Mouse (Mus musculus): Measurements from ENCODE around the gene Drd4. TPM values are rescaled to one million over a fixed set of nuclear protein-coding genes. Genes with fewer than 3 reads are reported as not detected.
"Not testable (repeated sequence)": the region's sequence is repeated elsewhere in the genome, so short reads cannot be mapped to it uniquely, and the experiment has no call there.

The Drd4 gene
- polyA plus RNA-seq (2012; rRNA removed) = 0.06 and 0.21 TPM in 2 replicates

DNA sequence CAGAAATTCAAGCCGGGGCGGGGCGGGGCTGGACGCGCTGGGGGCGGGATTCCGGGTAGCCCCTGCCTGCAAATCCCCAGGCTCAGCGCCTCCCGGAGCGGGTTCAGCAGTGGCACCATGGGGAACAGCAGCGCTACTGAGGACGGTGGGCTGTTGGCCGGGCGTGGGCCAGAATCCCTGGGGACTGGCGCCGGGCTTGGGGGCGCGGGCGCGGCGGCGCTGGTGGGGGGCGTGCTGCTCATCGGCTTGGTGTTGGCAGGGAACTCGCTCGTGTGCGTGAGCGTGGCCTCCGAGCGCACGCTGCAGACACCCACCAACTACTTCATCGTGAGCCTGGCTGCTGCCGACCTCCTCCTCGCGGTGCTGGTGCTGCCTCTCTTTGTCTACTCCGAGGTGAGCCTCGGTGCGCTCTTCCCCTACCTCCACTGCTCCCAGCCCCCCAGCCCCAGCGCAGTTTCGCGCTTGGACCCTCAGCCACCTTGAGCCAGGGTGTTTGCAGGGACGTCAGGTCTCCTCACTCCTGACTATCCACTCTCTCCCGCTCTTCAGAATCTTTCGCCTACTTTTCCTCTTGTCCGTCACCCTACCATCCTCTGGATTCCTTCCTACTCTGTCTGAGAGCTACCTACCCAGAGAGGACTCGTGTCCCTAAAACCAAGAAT, at the start of gene Drd4:
Gene Drd4, plus strand, starts transcription at position 86 of the 662 bp plus-strand sequence.
- no peak for DNase-seq (ENCODE audit: low spot score)

DNA sequence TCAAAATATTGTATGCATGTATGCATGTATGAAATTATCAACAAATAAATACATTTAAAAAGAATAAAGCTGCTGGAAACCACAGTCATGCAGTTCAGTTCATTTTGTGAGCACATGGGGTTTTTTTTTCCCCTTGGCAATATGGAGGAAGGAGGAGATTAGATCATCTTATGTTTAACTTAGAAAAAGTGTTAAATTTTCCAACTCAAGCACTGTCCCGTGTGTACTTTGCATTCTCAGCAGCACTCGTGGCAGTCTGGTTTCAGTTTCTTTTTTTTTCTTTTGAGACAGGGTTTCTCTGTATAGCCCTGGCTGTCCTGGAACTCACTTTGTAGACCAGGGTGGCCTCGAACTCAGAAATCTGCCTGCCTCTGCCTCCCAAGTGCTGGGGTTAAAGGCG, 41.3 kb upstream of the Drd4 start:
- not testable (repeated sequence) for DNase-seq (ENCODE audit: low spot score)

DNA sequence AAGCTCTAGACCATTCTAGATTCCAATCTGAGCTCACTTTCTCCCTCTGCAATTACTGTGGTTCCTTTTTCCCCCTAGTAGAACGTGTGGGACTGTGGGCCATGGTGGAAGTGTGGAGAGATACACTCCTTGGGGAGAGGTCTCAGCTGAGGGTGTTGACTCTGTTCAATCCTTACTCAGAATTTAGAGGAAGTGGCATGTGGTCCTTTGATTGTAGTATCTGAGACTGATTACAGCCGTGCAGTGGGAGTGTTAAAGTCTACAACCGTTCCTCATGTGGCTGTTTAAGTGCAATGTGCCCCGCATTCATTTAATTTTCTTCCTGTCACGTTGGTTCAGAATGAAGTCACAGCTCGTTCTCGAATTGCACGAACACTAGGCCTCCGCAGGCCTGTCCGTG, 35.6 kb upstream of the Drd4 start:
- DNase-seq (ENCODE audit: low spot score) = no peak

DNA sequence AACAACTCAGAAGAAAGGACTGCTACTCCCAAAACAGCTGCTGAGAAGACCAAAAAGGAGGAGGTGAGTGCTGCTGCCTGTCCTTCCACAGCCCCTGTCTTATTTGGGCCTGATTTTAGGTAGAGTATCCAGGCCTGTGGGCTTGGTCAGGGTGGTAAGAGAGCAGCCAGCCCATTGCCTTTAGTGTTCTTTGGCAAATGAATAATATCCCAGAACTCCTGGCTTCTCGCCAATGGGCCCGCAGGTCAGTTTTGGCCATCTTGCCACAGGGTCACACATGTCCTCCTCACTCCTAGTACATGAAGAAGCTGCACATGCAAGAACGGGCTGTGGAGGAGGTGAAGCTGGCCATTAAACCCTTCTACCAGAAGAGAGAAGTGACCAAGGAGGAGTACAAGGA, 30.3 kb upstream of the Drd4 start:
- no peak for DNase-seq (ENCODE audit: low spot score)

DNA sequence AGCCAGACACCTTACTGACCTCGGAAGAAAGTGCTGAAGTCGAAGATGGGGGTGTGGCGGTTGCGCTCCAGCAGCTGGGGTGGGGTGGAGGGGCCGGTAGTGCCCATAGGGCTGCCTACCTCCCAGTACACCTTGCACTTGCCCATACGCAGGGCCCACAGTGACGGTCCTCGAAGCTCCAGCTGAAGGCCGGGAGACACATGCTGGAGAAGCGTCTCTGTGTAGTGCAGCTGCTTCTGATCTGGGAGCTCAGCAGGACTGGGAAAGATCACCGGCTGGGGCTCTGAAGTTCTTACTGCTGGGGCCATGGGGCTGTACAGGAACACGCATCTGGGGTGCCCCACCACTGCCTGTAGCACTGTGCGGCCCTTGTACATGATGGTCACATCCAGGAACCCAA, 28.2 kb upstream of the Drd4 start:
- DNase-seq (ENCODE audit: low spot score) = no peak

DNA sequence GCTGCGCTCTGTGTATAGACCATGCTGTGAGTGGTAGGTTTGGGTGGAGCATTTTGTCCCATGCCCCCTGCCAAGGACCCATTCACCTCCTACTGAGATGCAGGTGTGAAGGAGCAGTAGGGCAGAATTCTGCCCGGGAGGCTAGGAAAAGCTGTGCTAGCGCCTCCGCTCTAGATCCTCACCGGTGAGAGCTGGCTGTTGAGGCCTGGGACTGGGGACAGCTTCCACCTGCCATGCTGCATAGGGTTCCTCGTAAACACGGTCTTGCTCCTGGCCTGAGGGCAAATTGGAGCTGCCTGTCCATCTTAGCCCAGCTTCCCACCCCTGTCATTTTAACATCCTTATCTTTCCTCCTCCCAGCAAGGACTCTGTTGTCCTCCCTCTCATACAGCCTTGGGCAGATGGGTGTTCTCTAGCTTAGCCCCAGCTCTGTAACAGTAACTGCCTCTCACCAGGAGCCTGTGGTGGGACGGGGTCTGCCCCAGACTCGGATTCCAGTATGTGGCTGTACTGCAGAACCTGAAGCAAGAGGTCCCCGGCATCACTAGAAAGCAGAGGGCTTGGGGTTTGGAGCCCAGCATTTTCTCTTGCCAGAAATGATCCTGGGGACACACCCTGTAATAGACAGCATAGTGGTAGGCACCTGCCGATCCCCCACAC, 27.6 kb upstream of the Drd4 start:
- DNase-seq (ENCODE audit: low spot score) = no peak

DNA sequence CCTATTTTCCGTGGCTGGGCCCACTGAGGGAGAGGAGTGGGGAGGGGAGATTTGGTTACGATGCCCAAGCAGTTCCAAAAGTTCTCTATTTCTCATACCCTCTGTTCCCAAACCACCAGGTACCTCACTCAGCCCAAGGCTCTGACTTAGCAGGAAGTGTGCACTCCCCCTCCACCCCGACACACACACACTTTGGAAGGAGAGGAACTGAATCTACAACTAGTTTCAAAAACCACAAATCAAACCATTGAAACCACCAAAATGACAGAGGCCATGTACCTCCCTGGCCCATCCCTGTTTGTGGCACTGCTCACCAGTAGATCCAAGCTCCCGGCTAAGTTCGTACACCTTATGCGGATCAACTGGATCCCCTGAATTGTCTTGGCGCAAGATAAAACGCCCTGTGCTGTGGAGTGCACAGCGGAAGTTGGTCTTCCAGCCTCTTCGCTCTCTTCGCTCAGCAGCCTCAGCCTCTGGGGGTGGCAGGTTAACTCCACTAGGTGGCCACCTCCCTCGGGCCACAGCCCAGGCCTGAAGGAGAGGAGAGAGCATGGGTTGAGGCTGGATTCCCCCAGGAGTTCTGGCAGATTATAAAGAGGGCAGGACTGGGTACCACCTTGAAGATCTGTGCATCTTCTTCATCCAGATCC, 26.9 kb upstream of the Drd4 start:
- DNase-seq (ENCODE audit: low spot score) = no peak

DNA sequence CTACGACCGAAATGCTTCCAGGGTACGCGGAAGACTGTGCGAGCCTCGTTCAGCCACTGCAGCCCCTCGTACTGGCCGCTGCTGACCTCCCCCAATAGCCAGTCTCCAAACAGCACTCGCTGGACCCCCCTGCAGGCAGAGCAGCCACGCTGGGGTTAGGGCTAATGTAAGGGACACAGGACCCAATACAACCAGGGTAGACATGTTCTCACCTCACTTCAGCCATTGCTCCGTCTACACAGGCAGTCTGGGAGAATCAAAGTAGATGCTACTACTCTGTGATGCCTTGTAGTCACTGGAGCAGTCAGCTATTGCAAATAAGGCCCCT, 26.4 kb upstream of the Drd4 start:
- no peak for DNase-seq (ENCODE audit: low spot score)

DNA sequence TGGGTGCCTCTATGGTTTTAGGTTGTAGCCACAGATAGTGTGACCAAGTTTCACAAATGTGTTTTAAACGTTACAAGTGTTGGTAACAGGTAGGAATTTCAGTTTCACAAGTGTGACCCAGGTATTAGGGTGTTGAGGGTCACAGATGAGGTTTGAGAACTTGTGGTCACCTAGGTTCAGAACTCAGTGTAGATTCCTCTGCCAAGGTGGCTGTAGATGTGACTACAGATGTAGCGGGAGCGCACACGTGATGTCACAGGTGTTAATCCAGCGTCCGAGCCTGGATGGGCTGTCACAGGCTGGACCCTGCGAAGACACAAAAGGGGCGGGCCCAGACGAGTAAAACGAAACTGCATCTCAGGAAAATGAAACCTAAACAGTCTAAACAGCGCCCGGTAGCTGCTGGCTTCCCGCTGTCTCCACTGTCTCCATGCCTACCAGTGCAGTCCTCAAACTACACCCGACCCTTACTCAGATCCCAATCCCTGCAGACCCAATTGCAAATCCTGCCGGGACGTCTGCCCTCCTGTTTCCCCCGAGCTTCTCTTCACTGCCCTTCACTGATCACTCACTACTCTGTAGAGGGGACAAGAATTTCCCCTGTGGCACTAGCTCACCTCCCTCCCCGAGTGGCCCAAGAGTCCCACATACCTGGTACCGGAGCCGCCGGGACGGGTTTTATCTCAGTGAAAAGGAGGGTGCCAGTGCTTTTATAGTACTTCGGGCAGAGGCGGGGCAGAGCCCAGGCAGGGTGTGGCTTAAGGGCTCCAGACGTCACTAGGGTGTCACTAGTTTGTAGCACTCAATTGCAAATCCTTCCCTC, 25.9 kb upstream of the Drd4 start, which contains the start of gene Irf7:
Gene Irf7, minus strand, starts transcription at position 743 of the 823 bp plus-strand sequence.
- peak; percentile 51 for DNase-seq (ENCODE audit: low spot score)

DNA sequence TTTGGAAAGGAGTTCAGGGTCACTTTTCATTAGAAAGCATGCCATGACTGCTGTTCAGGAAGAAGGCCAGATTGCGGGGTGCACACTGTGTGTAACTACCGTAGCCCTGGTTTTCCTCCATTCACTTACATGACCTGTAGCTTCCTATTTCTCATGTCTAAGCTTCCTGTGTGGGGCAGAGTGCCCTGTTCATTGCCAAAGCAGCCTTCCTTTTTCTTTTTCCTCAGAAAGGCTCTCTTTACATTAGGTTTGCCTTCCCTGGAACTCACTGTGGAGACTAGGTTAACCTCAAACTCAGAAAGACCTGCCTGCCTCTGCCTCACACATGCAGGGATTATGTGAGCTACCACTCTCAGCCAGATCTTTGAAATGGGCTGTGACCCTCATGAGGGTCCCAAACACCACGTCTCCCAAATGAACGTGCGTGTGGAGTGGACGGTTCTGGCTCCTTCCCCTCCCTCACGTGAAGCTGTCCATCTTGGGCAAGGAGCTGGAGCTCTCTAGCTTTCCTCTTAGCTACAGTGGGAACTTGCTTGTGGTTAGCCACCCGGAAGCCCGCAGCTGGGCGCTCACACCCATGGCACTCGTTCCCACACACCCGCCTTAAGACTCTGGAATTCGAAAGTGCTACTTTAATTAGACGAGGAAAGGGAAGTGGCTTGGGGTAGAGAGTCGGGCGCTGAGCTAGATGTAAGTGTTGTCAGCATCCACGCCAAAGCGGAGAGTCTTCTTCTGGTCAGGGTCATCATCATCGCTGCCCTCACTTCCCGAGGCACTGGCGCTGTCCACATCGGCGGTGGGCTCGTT, 23.1 kb upstream of the Drd4 start:
- DNase-seq (ENCODE audit: low spot score) = no peak

DNA sequence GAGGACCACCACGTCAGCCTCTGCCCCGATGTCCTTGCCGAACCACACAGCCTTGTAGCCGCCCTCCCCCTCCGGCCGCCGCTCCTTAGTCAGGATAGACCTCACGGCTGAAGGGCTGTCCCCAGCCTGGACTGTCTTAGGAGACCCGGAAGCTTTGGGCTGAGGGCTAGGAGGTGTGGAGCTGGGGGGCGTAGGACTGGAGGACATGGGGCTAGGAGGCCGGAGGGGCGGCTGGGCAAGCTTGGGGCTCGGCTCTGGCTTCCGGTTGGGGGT, 22.6 kb upstream of the Drd4 start:
- no peak for DNase-seq (ENCODE audit: low spot score)

DNA sequence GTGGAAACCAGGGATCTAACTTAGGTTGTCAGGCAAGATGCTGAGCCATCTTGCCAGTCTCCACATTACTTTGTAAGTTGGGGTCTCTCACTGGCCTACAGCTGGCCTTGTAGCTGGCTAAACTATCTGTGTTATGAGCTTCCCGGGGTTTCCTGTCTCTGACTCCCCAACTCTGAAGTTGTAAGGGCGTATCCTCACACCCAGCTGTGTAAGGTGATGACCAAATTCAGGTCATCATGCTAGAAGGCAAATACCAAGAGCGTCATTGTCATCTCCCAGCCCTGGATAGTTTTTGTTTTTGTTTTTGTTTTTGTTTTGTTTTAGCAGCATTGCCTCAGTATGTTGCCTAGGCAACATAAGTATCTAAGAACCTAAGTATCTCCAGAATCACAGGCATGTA, 21.2 kb upstream of the Drd4 start:
- no peak for DNase-seq (ENCODE audit: low spot score)

DNA sequence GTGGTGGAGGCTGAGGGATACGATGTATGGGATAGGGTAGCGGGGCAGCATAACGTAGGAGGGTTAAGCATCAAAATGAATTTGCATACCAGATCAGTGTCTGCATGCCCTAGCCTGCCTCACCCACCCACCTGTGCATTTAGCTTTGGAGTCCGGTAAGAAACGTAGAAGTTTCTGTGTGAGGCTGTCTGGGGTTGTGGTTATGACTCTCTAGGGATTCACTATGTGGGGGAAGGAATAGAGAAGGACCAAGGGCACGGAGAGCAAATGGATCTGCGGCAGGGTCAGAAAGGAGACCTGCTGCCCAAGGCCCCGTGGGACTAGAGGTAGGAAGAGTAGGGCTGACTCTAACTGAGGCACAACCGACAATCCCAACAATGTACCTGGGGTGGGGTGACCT, 16.4 kb upstream of the Drd4 start:
- DNase-seq (ENCODE audit: low spot score) = no peak

DNA sequence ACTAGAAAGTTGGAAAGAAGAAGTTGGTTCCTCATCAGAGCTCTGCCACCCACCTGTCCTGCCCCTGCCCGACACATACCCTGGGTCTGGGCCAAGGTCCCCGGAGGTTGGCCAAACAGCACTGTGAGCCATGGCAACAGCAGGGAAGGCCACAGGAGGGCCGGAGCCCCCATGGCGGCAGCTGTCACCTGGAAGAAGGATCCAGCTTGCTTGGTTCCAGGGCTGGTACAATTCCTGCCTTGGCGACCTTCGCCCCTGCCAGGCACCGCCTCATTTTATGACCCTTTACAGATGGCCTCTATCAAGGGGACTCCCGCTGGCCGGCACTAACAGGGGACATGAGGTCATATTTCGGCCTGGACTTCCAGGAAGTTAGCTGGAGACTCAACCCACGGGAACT, 15.3 kb upstream of the Drd4 start, which contains the start of gene Cdhr5:
Gene Cdhr5, minus strand, starts transcription at position 241 of the 400 bp plus-strand sequence.
- DNase-seq (ENCODE audit: low spot score) = no peak

DNA sequence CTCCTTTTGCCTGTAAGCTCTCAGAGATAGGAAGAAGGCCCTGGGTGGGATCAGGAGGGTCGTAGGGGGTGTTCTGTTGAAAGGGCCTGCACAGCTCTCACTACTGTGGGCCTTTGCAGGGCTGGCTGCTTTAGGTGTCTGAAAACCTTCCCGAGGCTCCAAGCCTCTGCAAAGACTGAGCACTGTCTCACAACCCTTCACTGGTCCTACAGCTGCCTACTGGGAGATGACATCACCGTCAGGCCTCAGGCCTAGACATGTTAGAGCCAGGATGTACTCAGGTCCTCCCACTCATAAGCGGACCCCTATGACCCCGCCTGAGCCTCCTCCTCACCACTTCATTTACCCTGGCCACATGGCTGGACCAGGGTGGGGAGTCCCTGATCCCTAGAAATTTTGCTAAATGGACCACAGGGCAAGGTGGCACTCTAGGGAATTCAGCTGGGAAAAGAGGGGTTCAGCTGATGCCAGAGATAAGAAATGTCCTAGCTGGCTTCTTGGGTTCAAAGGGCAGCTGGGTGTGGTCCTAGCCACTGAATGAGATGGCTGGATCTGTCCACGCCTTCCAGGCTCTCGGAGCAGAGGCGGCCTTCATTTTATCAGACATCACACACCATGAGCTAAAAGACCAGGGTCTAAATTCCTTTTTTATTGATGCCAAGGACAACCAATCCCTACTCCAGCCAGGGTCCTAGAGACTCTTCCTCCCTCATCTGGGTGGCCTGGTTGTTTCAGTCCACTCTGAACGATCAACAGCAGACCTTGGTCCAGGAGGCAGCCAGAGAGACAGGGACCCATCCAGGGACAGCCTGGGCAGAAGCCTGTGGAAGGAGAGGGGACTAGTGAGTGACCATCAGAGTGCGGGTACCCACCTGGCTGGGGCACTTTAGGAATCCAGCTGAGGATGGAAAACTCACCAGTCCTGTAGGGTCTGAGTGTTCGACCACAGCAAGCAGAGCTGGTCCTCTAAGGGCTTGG, 13.8 kb upstream of the Drd4 start:
- no peak for DNase-seq (ENCODE audit: low spot score)

DNA sequence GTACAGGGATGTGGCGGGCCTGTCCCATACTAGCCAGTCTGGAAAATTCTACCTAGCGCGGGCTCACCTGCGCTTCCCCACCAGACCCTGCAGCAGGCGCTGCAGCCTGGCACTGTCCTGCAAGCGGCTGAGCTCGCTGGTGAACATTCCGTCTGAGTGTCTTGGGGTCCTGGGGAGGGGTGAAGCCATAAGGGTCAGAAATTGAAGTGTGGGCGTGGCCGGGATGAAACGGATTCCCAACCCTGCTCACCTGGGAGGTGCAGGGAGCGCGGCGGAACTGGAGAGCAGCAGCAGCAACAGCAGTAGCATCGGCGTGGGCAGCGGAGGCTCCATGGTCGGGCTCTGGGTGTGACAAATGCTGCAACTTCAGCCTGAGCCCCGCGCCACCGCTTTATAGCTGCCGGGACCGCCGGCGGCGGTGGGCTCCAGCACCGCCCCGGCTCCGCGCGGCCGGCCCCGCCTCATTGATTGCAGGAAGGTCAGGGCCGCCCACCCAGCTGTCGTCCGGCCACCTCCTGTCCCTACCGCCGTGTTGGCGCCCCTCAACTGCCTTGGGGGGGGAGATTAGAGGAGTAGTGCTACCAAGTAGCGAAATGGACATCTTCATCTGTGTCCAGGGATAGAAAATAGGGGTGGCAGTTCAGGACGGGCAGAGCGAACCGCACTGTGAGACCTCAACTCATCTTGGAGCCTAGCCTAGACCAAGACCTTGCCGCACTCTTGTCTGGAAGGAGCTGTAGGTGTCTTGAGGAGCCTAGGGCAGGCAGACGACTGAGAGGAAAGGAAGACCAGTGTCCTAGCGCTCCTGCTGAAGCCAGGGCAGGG, 12.8 kb upstream of the Drd4 start, which contains the start of gene Sct:
Gene Sct, minus strand, starts transcription at position 368 of the 825 bp plus-strand sequence.
- no peak for DNase-seq (ENCODE audit: low spot score)

DNA sequence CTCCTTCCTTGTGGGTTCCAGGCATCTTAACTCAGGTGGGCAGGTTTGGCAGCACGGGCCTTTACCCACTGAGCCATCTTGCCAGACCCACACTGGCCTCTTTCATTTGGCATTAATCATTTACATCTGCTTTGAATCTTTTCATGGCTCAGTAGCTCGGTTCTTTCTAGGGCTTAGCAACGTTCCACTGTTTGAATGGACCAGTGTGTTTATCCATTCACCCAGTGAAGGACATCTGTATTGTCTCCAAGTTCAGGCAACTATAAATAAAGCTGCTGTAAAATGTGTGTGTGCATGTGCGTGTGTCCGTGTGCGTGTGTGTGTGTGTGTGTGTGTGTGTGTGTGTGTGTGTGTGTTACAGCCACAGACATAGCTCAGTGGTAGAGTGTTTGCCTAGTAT, 10.4 kb upstream of the Drd4 start:
- DNase-seq (ENCODE audit: low spot score) = no peak

DNA sequence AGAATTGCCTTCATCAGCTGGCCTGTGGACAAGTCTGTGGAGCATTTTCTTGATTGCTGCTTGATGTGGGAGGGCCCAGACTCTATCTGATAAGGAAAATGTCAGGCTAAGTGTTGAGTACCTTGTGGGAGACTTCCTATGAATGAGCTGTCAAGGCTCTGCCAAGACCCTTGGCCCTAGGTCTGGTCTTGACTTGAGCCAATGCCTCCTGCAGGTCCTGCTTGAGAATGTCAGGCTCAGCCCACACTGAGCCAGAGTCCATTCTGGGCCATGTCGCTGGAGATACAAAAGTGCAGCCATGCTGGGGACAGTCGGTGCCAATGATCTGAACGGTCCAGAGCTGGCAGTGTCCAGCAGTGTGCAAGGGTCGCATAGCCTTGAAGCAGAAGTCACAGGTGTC, 9.1 kb upstream of the Drd4 start:
- no peak for DNase-seq (ENCODE audit: low spot score)

DNA sequence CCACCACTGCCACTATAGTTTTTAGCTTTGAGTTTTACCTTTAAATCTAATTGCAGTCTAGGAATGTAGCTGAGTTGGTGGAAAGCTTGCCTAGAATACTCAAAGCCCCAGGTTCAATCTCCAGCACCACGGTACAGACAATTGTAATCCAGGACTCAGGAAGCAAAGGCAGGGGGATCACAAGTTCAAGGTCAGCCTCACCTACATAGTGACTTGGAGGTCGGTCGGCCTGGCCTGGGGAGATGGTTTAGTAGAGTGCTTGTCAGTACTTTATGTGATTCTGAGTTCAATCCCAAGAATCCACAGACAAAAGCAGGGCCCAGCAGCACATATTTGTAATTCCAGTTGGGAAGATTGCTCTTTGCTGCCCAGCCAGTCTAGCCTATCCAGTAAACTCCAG, 3.8 kb upstream of the Drd4 start:
- DNase-seq (ENCODE audit: low spot score) = no peak
